Mouse (Mus musculus) CH12.LX (cell line): ENCODE results near the gene Kcnd3.

ENCODE experiments used
- BHLHE40 ChIP-seq: IDR thresholded peaks from 2 replicates; pipeline ENCODE4 v1.6.1; 2011; ENCODE audit warnings: mild to moderate bottlenecking, low read depth, low read length, improper control_type of control experiment
- CHD1 ChIP-seq: IDR thresholded peaks from 2 replicates; pipeline ENCODE4 v1.6.1; 2012; ENCODE audit warnings: low read depth, low read length, improper control_type of control experiment, inconsistent platforms
- CTCF ChIP-seq, 2 experiments: IDR thresholded peaks in 1 of 2; conservative IDR thresholded peaks in 1 of 2; 2 replicates each; pipeline ENCODE4 v1.5.1; 2011 to 2012; ENCODE audit warnings: low read depth in 2 of 2, low read length in 2 of 2, improper control_type of control experiment in 1 of 2, inconsistent platforms in 1 of 2, mild to moderate bottlenecking in 1 of 2, moderate library complexity in 1 of 2
- ELF1 ChIP-seq: IDR thresholded peaks from 2 replicates; pipeline ENCODE4 v1.6.1; 2014; ENCODE audit warnings: low read depth, mild to moderate bottlenecking, inconsistent platforms, low read length, improper control_type of control experiment
- JUND ChIP-seq: conservative IDR thresholded peaks from 2 replicates; pipeline ENCODE4 v1.6.1; 2011; ENCODE audit warnings: low read depth, low read length, improper control_type of control experiment
- MAFK ChIP-seq: IDR thresholded peaks from 2 replicates; pipeline ENCODE4 v1.6.1; 2011; ENCODE audit warnings: low read length, improper control_type of control experiment; ENCODE audit not compliant: insufficient replicate concordance
- POLR2A ChIP-seq: IDR thresholded peaks from 2 replicates; pipeline ENCODE4 v1.6.1; 2011; ENCODE audit warnings: low read depth, mild to moderate bottlenecking, improper control_type of control experiment, low read length
- RAD21 ChIP-seq: IDR thresholded peaks from 2 replicates; pipeline ENCODE4 v1.6.1; 2011; ENCODE audit warnings: low read depth, mild to moderate bottlenecking, low read length, improper control_type of control experiment, moderate library complexity
- TCF12 ChIP-seq: IDR thresholded peaks from 2 replicates; pipeline ENCODE4 v1.6.1; 2014; ENCODE audit warnings: low read depth, mild to moderate bottlenecking, inconsistent platforms, low read length, improper control_type of control experiment
- USF1 ChIP-seq: IDR thresholded peaks from 2 replicates; pipeline ENCODE4 v1.6.1; 2014; ENCODE audit warnings: low read depth, mild to moderate bottlenecking, inconsistent platforms, low read length, improper control_type of control experiment
- ZC3H11A ChIP-seq: IDR thresholded peaks from 2 replicates; pipeline ENCODE4 v1.6.1; 2012; ENCODE audit warnings: low read depth, mild to moderate bottlenecking, inconsistent platforms, low read length, improper control_type of control experiment

DNA sequence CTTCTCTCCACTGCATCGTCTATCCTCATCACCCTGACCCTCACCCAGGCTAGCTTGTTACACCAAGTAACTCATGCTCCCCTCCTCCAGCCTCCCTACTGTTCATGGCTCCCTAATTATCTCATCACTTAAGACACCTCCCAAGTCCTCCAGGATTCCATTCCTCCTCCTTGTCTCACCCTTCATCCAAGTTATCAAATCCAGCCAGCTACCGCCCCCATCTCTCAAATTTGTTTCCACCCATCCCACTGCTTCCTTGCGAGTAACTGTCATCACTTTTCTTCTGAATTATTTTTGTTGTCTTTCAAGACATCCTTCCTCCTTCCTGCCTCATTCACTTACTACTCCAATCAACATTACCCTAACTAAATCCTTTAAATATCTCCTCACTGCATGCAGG lies 126.2 kb downstream of the Kcnd3 start:
- TF ChIP-seq ZC3H11A, result no peak
- no peak for TF ChIP-seq POLR2A
- TF ChIP-seq RAD21, result no peak
- TF ChIP-seq MAFK, result no peak
- TF ChIP-seq ELF1, result no peak
- TF ChIP-seq CTCF (conservative IDR thresholded peaks at IDR 0.05 in 1 of 2, IDR thresholded peaks at IDR 0.05 in 1 of 2; ENCODE audit: low read depth in 2 of 2, low read length in 2 of 2), result no peak
- TF ChIP-seq BHLHE40, result no peak
- TF ChIP-seq JUND, result no peak
- TF ChIP-seq CHD1, result no peak
- TF ChIP-seq TCF12, result no peak
- no peak for TF ChIP-seq USF1
